Mouse (Mus musculus): ENCODE measurements around the gene Pdk1. TPM values are rescaled to one million over a fixed set of nuclear protein-coding genes. Genes with fewer than 3 reads are reported as not detected.
"Not testable (repeated sequence)": the region's sequence is repeated elsewhere in the genome, so short reads cannot be mapped to it uniquely, and the experiment has no call there.

Pdk1 gene
- polyA plus RNA-seq, 1 experiment: 12.7 TPM

GRCm38 (mm10) chr2:71892741-71893349 is 19.8 kb downstream of the Pdk1 start:
- DNase-seq: no peak
- Histone ChIP-seq H3K4me1 (ENCODE audit: control insufficient read depth, insufficient read depth, low read length) (no peaks in the 10 kb centered on the region), H3K4me3 (replicated peaks; ENCODE audit: insufficient read depth, low read depth, low read length) (no peak overlapping the region), H3K27ac (ENCODE audit: insufficient read depth, low read length) (no peak overlapping the region), H3K27me3 (ENCODE audit: control insufficient read depth, insufficient read depth, low read length) (no peaks in the 10 kb centered on the region)
- TF ChIP-seq CTCF (IDR thresholded peaks at IDR 0.05; ENCODE audit: borderline replicate concordance, insufficient read depth, low read depth, low read length) (no peak), POLR2A (IDR thresholded peaks at IDR 0.05; ENCODE audit: borderline replicate concordance, insufficient read depth, low read length) (no peak)
- 68% methylated on average over 7 of the region's 7 CpGs for WGBS

GRCm38 (mm10) chr2:71895596-71896286 is 22.7 kb downstream of the Pdk1 start:
- 88% methylated on average over 13 of the region's 13 CpGs for WGBS
- Histone ChIP-seq H3K27me3 (ENCODE audit: control insufficient read depth, insufficient read depth, low read length) (no peaks in the 10 kb centered on the region), H3K4me3 (replicated peaks; ENCODE audit: insufficient read depth, low read depth, low read length) (no peak overlapping the region), H3K4me1 (ENCODE audit: control insufficient read depth, insufficient read depth, low read length) (no peaks in the 10 kb centered on the region), H3K27ac (ENCODE audit: insufficient read depth, low read length) (no peak overlapping the region)
- TF ChIP-seq CTCF (IDR thresholded peaks at IDR 0.05; ENCODE audit: borderline replicate concordance, insufficient read depth, low read depth, low read length) (no peak), POLR2A (IDR thresholded peaks at IDR 0.05; ENCODE audit: borderline replicate concordance, insufficient read depth, low read length) (no peak)
- DNase-seq: no peak

- DNase-seq: no peak
- Histone ChIP-seq H3K27me3 (ENCODE audit: control insufficient read depth, insufficient read depth, low read length) (no peaks in the 10 kb centered on the region), H3K4me1 (ENCODE audit: control insufficient read depth, insufficient read depth, low read length) (no peaks in the 10 kb centered on the region), H3K27ac (ENCODE audit: insufficient read depth, low read length) (no peak overlapping the region), H3K4me3 (replicated peaks; ENCODE audit: insufficient read depth, low read depth, low read length) (no peak overlapping the region)
- 77% methylated on average over 12 of the region's 12 CpGs for whole genome bisulfite sequencing
- TF ChIP-seq CTCF (IDR thresholded peaks at IDR 0.05; ENCODE audit: borderline replicate concordance, insufficient read depth, low read depth, low read length) (no peak), POLR2A (IDR thresholded peaks at IDR 0.05; ENCODE audit: borderline replicate concordance, insufficient read depth, low read length) (no peak)
Observed at GRCm38 (mm10) chr2:71897420-71897819, 24.4 kb downstream of the Pdk1 start.

GRCm38 (mm10) chr2:71898335-71898856 is 25.4 kb downstream of the Pdk1 start:
- Histone ChIP-seq H3K27me3 (ENCODE audit: control insufficient read depth, insufficient read depth, low read length) (no peaks in the 10 kb centered on the region), H3K4me1 (ENCODE audit: control insufficient read depth, insufficient read depth, low read length) (no peaks in the 10 kb centered on the region), H3K4me3 (replicated peaks; ENCODE audit: insufficient read depth, low read depth, low read length) (no peak overlapping the region), H3K27ac (ENCODE audit: insufficient read depth, low read length) (no peak overlapping the region)
- WGBS: 46% methylated on average over 8 of the region's 8 CpGs
- peak; percentile 42 to 44 for DNase-seq
- TF ChIP-seq POLR2A (IDR thresholded peaks at IDR 0.05; ENCODE audit: borderline replicate concordance, insufficient read depth, low read length) (no peak), CTCF (IDR thresholded peaks at IDR 0.05; ENCODE audit: borderline replicate concordance, insufficient read depth, low read depth, low read length) (peak; percentile 56; the same call in 1 of the 2 replicates)

GRCm38 (mm10) chr2:71899886-71900285 is 26.9 kb downstream of the Pdk1 start:
- no peak for DNase-seq
- Histone ChIP-seq H3K4me3 (replicated peaks; ENCODE audit: insufficient read depth, low read depth, low read length) (no peak overlapping the region), H3K4me1 (ENCODE audit: control insufficient read depth, insufficient read depth, low read length) (no peaks in the 10 kb centered on the region), H3K27ac (ENCODE audit: insufficient read depth, low read length) (no peak overlapping the region), H3K27me3 (ENCODE audit: control insufficient read depth, insufficient read depth, low read length) (no peaks in the 10 kb centered on the region)
- 83% methylated on average over 15 of the region's 15 CpGs for WGBS
- TF ChIP-seq POLR2A (IDR thresholded peaks at IDR 0.05; ENCODE audit: borderline replicate concordance, insufficient read depth, low read length) (no peak), CTCF (IDR thresholded peaks at IDR 0.05; ENCODE audit: borderline replicate concordance, insufficient read depth, low read depth, low read length) (no peak)

- Histone ChIP-seq H3K4me1 (ENCODE audit: control insufficient read depth, insufficient read depth, low read length) (no peaks in the 10 kb centered on the region), H3K27ac (ENCODE audit: insufficient read depth, low read length) (no peak overlapping the region), H3K27me3 (ENCODE audit: control insufficient read depth, insufficient read depth, low read length) (no peaks in the 10 kb centered on the region), H3K4me3 (replicated peaks; ENCODE audit: insufficient read depth, low read depth, low read length) (no peak overlapping the region)
- no peak for TF ChIP-seq CTCF (IDR thresholded peaks at IDR 0.05; ENCODE audit: borderline replicate concordance, insufficient read depth, low read depth, low read length)
- 66% methylated on average over 7 of the region's 7 CpGs for WGBS
- DNase-seq: no peak
Observed at GRCm38 (mm10) chr2:71905154-71905553, 32.1 kb downstream of the Pdk1 start.

- not testable (repeated sequence) for H3K4me1 ChIP-seq (ENCODE audit: control insufficient read depth, insufficient read depth, low read length); H3K27ac ChIP-seq (ENCODE audit: insufficient read depth, low read length); H3K27me3 ChIP-seq (ENCODE audit: control insufficient read depth, insufficient read depth, low read length); DNase-seq; H3K4me3 ChIP-seq (replicated peaks; ENCODE audit: insufficient read depth, low read depth, low read length)
- WGBS: 95% methylated on average over 8 of the region's 8 CpGs
Observed at GRCm38 (mm10) chr2:71906356-71906755, 33.3 kb downstream of the Pdk1 start.

- Histone ChIP-seq H3K27ac (ENCODE audit: insufficient read depth, low read length) (no peak overlapping the region), H3K4me1 (ENCODE audit: control insufficient read depth, insufficient read depth, low read length) (no peaks in the 10 kb centered on the region), H3K27me3 (ENCODE audit: control insufficient read depth, insufficient read depth, low read length) (no peaks in the 10 kb centered on the region), H3K4me3 (replicated peaks; ENCODE audit: insufficient read depth, low read depth, low read length) (no peak overlapping the region)
- TF ChIP-seq POLR2A (IDR thresholded peaks at IDR 0.05; ENCODE audit: borderline replicate concordance, insufficient read depth, low read length) (no peak), CTCF (IDR thresholded peaks at IDR 0.05; ENCODE audit: borderline replicate concordance, insufficient read depth, low read depth, low read length) (no peak)
- DNase-seq: no peak
- WGBS: 85% methylated on average over 10 of the region's 10 CpGs
Observed at GRCm38 (mm10) chr2:71913911-71914310, 40.9 kb downstream of the Pdk1 start.
